Mouse (Mus musculus): Measurements from ENCODE around the gene Zmiz1.

Zmiz1 gene

DNA sequence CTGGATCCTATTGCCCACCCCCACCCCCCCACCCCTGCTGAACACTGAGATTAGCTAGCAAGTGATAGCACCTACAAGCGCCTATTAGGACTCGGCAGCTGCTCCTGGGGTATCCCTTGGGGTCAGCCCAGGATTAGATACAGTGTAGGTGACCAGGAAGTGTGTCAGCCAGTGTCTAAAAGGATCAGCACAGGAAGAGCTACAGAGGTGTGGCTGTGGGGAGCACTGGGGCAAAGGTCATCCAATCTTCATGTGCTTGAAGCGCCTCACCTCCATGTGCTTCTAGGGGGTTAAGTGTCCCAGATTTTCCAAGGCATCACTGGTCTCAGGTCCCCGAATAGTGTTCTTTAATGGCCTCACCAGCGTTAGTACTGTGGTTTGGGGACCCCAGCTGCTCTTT, 33.0 kb downstream of the Zmiz1 start:
- no peak for DNase-seq (ENCODE audit: low read depth)

DNA sequence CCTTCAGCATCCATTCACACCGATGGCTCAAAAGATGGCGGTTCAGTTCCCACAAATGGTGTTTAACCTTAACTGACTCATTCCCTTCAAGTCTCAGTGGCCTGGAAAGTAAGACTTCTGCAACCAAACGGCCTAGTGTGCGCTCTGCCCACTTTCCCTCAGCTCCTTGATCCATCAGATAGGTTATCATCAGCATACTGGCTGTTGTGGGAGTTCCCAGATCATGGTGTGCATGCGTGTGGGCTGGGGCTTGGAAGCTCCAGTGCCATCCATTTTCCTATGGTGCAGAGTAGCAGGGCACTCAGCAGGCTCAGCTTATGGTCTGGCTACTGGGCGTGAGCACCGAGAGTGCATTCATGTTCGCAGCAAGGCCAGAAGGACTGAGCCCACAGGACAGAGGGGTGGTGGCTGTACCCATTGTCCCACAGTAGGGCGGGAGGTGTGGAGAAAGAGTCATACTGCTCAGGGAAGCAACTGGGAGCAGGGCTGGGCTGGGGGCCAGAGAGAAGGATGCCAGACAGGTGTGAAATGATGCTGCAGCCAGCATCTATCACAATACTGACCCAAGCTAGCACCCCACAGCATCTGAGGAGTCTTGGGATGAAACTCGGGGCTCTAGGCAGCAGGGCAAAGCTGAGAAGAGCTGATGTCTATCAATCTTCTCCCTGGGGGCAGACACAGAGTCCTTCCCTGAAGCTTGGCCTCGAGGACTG, 33.7 kb downstream of the Zmiz1 start:
- no peak for DNase-seq (ENCODE audit: low read depth)

DNA sequence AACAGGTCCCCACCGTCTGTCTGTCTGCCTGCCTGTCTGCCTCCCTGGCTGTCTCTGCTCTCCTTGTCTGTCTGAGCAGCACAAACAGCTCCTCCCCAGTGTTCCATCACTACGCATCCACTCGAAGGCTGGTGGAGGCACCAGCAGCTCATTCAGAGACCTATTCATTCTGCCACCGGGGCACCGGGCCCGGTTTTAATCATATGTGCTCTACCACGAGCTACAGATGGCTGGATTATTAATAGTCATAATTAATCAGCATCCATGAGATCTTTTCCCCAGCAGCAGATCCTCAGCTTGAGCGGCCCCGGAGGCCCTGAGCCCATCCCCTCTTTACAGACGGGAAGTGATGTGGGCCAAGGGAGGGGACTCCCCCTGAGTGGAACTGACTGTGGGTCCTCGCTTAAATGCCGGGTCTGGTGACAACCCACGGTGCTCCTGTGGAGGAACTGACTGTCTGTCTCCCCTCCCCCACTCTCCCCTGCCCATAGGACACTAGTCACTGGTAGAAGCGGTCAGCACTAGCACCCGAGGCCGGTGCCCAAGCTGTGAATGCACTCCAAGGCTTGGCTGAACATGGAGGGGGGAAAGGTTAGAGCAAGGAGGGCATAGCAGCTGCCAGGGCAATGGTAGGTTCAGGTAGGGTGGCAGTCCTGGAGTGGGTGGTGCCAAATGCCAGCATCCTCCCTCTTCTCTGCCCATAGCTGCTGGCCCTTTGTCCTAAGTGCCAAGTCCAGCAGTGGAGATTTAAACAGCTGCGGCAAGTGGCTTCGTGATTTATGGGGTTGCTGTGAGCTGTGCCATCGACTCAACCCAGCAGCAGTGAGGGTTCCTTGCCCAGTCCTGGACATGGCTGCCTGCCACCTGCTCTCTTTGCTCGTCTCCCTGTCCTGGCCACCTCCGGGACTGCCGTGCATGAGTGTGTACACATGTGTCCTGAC, 34.6 kb downstream of the Zmiz1 start:
- DNase-seq (ENCODE audit: low read depth), result no peak

DNA sequence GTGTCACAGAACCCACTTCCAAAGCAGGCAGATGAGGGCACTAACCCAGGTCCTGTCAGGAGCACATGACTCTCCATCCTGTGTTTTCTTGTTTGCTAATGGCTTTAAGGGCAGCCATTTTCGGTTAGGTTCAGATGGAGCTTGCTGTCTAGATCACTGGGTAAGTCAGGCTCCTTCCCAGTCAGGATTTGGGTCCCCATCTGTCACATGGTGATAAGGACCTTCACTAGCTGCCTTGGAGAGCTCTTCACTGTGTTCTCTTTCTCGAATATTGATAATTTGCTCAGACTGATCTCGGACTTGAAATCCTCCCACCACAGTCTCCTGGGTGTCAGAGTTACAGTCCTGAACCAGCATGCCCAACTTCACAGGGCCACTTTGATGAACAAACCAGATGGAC, 35.8 kb downstream of the Zmiz1 start:
- no peak for DNase-seq (ENCODE audit: low read depth)

DNA sequence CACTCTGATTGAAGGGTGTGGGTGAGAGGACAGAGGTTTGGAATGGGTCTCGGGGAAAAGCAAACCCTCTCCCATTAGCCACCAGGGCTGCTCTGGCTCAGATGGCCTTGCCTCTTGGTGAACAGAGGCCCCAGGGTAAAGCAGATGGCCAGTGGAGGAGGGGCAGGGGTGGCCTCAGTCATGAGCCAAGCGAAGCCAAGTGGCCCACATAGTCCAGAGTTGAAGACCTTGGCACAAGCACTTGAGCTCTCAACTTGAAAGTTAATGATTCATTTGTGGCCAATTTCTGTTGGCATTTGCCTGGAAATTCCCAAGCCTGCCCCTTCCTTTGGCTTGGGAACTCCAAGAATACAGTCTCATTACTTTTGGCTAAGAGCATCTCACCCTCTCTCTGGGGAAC, 37.1 kb downstream of the Zmiz1 start:
- peak; percentile 62 for DNase-seq (ENCODE audit: low read depth)

DNA sequence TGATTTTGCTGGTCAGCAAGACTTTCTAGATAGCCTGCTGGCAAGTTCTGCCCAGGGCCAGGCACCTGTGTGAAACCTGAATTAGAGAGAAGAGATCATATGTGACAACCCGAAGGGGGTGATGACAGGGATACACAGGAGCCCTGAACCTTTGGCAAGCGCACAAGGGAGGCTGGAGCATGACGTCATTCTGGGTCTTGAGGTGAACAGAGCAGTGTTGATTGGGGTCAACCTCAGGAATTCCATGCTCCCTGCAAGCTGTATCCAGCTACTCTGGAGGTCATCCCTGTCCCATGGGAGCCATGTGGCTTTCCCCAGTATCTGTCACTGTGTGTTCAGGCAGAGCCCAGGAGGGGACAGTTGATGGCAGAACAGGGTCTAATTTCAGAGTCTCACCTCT, 38.0 kb downstream of the Zmiz1 start:
- peak; percentile 34 for DNase-seq (ENCODE audit: low read depth)

DNA sequence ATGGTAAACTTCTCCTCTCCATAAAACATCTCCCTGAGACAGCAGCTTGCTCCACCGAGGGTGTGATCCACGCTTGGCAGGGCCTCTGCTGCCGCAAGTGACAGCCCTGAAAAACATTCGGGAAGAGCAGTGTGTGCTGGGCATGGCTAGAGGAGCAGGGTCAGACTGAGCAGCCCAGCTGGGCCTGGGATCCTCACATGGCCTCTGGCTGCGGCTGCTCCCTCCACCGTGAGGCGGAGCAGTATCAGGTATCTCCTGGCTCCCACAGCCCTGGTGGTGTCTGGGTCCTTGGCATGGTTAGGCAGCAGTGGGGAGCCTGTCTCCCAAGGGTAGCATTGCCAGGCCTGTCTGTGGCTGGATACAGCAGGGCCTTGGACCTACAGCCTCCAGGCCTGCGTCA, 38.6 kb downstream of the Zmiz1 start:
- DNase-seq (ENCODE audit: low read depth), result no peak

DNA sequence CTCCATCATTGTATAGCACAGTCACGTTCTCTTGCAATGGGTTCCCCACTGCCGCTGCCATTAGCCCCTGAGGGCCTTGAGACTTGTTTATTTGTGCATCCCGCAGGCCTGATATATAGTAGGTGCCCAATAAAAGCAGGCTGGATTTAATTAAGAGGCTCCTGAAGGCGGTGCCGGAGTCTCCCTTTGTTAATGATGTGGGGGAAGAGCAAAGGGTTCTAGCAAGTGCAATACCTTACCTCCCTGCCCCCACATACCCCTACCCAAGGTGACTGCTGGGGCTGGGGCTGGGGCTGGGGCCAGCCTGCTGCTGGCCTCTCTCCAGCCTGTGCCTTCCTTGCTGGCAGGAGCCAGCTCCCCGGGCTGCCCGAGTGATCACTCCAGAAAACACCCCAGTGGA, 39.4 kb downstream of the Zmiz1 start:
- no peak for DNase-seq (ENCODE audit: low read depth)

DNA sequence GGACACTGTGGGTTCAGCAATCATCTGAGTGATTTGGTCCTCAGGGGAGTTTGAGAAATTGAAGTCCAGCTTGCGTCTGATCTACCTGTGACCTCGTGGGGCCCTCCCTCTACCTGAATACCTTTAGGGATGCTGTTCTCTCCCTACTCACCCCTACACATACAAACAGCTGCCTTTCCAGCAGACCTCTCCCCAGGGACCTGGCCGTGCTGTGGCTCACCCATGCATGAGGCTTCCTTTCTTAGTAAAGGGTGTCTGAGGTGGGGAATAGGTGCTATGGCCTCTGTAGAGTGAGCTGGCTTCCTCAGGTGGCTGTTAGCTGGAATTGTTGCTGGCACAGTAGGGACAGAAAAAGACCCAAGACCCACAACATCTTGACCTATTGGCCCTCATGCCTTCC, 40.5 kb downstream of the Zmiz1 start:
- no peak for DNase-seq (ENCODE audit: low read depth)

DNA sequence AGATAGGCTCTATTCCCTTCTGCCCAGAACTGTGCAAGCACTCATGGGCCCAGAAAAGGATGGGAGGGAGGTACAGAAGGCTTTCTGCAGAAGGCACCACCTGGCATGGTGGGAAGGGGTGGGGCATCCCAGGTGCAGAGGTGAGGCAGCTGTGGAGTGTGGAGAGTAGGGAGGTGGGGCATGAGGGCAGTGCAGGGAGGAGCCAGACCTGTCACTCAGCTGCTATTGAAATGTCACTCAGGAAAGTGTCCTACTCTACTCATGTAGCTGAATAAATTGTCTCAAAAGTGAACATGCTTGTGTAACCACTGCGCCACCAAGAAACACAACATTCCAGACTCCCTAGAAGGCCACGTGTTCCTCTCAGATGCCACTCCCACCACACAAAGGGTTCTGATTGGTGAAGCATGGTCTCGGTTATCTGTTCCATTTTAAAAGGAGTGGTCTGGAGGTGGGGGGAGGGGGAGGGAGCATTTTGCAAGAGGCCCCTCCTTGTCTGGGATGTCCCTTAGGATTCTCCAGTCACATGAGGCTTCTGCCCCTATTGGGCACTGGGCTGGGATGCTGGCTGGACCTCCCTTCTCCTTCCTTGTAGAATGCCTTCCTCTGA, 41.6 kb downstream of the Zmiz1 start:
- no peak for DNase-seq (ENCODE audit: low read depth)

DNA sequence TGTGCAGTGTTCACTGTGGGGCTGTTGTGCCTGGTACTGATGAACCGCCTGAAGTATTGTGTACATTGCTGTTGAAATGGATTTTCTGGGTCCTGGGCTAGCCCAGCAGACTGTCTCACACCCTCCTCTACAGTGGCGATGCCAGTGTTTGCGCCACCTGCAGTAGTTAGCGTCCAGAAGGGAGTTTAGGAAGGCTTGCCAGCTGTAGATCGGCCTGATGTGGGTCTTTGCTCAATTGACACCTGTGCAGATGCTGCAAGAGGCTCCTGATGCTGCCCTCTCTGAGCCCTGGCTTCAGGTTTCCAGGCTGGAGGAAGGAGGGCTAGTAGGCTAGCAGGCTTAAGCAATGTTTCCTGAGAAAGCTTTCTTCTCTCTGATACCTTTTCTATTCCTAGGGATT, 42.5 kb downstream of the Zmiz1 start:
- DNase-seq (ENCODE audit: low read depth), result no peak

DNA sequence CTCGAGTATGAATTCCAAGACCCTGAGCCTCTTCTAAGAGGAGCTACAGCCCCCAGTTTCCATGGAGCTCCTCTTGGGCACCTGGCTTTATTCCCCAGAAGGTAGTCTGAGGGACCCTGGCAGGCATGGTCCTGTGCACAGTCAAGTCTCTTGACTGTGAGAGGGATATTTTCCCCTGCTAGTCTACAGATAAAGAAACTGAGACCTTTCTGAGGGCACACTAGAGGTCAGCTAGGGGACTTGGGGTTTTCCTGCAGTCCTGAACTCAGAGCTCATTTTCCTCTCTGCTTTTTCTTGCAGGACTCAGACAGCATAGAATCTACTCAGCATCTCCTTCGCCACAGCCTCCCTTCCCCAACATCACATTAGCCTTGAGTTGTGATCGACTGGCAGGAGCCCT, 43.4 kb downstream of the Zmiz1 start:
- no peak for DNase-seq (ENCODE audit: low read depth)

DNA sequence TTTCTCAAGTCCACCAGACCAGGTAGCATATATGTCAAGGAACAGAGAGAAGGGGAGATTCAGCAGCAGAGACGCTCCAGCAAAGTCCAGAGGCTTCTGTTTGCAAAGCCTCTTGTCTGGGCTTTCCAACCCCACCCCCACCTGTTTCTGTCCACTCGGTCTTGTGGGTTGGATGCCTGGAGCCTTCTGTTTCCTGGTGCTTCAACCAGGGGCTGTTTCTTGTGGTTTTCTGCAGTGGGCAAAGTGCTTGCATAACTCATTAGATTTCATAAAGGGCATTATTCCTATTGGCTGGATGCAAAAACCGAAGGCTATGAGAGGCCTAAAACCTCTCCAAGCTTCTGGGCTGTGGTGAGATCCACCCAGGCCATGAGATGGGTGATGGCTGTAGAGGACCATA, 45.3 kb downstream of the Zmiz1 start:
- no peak for DNase-seq (ENCODE audit: low read depth)

DNA sequence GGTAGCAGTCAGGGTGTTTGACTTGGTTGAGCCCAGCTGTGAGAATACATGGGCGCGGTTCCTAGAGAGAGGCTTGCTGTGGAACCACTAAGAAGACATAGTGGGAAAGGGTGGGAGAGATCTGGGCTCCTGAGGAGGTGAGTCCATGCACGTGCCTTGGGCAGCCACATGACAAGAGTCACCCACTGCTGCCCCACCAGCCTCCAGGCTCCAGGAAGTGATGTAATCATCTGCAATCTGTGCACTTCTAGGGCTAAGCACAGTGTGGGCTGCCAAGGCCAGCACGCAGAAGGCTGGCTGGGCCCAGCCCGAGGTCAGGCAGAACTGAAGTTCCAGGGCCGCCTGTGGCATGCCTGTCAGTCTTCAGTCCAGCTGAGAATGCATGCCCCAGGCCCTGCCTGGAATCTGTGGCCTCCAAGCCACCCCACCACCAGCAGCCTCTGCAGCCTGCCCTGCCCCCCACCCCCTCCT, 46.3 kb downstream of the Zmiz1 start:
- DNase-seq (ENCODE audit: low read depth), result peak; percentile 64

DNA sequence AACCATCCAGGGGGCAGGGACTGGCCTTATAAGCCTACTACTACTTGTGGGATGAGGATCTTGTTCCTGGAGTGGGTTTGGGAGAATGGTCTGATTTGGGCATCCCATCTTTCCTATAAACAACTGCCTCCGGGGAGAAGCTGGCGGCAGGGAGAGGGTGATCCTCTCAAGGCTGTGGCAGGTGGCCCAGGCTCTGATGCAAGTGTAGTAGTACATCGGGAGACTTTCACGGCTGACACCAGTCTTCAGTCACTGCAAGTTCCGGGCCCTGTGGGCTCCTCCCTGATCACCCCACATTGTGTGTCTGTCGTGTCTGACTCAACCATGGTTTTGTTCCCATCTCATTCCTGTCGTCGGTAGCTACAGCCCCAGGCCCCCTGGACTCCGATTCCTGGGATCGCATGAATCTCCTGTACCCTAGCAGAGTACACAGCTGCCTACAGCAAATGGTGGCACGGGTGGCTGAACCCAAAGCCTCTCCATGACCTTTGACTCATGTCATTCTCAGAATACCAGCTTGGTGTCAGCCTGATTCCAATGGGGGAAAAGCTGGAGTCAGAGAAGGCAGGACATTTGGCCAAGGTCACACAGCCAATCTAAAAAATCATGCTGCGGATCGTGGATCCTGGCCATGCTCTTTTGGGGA, 49.2 kb downstream of the Zmiz1 start:
- no peak for DNase-seq (ENCODE audit: low read depth)

DNA sequence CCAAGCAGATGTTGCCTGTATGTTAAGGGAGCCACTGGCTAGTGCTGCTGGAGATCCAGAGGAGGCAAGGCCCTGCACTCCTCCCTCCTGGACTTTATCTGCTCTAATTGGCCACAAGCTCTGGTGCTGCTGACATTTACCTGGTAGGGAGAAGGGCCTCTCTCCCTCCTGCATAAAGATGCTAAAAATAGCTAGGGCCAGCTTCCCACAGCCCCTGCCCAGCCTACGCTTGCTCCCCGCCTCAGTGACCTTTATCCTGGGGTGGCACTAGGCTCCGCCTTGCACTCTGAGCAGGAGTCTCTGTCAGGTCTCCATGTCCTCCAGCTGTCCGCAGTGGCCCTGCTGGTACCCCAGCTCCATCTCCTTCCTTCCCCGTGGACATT, 49.8 kb downstream of the Zmiz1 start:
- no peak for DNase-seq (ENCODE audit: low read depth)

DNA sequence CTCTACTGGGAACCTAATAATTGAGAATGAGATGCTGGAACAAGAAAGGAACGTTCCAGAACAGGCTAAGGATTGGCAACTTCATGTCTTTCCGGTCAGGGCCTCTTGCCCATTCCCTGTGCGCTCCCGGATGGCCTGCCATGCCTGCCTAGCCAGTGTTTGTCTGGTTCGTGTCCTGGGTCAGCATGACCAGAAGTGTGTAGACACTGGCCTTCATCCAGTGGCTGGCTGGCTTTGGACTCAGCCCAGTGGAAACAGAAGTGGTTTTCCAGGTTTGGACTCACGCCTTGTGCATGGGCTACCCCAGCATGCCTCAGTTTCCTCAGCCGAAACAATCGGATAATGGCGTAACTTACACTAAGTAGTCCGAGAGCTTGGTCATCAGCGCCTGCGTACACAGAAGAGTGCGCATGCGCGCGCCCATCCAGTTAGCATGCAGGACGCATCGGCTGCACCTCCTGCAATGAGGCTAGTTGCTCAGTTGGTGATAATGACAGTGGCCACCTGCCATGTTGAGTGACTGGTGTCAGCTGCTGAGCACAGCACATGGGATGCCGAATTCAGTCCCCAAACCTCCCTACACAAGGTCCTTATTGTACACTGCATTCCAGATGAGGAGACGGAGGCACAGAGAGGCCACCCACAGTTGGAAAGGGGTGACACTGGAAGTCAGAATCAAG, 50.6 kb downstream of the Zmiz1 start:
- DNase-seq (ENCODE audit: low read depth), result no peak

DNA sequence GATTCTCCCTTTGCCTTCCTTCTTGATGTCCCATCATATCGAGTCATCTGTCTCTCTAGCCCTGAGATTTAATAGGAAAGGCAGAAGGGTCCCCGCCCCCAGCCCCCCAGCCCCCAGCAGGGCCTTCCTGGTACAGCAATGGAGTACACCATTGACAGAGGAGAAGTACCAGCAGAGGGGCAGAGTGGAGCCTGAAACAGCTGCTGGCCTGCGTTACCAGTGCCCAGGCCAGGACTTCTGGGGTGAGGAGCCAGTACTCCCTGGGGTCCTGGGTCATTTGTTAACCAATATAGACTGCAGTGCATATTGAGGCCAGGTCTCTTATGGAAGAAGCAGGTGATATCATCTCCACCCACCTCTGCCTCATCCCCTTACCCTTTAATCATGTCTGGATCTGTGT, 51.4 kb downstream of the Zmiz1 start:
- no peak for DNase-seq (ENCODE audit: low read depth)

DNA sequence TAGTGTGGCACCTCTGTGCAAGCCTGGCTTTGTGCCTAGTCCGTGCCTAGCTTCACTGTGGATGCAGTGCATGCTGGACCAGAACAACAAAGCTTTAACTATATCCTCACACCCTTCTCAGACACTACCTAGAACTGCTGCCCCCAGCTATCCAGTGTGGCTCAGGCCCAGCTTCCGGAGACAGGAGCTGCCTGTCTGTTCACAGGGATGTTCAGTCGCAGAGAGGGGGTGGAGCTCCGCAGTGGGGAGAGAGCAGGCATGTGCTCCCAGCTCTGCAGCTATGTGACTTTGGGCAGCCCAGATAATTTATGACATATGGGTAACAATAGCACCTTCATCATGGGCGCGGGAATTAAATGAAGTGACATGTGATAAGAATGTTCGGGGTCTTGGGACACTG, 52.0 kb downstream of the Zmiz1 start:
- DNase-seq (ENCODE audit: low read depth), result no peak

DNA sequence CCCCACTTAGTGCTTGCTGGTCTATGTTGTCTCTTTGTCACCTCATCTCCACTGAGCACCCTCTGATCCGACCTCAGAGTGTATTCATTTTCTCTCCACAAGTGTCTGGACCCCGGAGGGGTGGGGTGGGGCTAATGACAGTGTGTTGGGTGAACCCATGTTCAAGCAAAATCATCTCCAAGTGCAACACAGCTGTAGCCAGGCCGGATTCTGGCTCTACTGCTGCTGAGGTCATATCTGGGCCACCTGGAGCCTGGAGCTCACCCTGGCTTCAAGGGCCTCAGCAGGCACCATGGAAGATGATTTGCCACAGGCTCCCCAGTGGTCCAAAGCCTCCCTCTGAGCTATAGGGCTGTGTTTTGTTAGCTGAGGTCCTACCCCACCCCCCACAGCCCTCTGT, 52.6 kb downstream of the Zmiz1 start:
- no peak for DNase-seq (ENCODE audit: low read depth)

DNA sequence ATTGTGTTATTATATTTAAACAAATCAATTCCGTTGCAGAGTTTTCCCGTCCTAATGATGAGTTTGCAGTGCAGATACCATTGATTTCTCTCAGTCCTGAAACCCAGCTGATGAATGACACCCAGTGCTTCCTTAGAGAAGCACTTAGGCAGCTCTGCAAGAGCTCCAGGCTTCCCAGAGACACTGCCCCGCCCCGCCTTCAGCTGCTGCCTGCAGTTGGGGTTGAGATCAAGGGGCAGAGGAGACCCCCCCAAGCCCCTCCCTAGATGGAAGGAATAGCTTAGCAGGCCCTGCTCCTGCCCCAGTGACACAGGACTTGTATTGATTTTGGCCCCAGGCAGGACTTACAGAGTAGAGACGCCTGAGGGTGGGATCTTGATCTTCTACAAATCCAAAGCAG, 53.0 kb downstream of the Zmiz1 start:
- no peak for DNase-seq (ENCODE audit: low read depth)

DNA sequence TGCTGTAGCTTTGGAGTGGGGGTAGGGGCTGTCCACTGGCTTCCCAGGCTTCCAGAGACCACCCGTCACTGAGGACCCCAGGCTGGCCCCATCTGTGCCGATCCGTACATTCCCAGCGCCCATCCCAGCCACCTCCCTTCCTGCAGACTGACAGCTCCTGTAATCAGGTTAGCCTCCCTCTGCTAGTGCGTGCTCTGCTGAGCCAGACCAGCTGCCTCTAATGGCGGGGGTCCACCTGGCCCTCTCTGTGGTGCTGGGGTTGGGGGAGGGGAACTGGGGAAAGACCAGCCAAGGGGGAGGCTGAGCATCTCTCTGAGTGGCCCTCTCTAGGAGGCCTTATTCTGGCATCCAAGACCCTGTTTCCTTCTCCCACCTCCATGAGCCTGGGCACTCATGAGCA, 53.8 kb downstream of the Zmiz1 start:
- no peak for DNase-seq (ENCODE audit: low read depth)

Data from NIH3T3 (cell line).